Mouse (Mus musculus): Measurements from ENCODE around the gene Phf10.
"Not testable (repeated sequence)": the region's sequence is repeated elsewhere in the genome, so short reads cannot be mapped to it uniquely, and the experiment has no call there.

DNA sequence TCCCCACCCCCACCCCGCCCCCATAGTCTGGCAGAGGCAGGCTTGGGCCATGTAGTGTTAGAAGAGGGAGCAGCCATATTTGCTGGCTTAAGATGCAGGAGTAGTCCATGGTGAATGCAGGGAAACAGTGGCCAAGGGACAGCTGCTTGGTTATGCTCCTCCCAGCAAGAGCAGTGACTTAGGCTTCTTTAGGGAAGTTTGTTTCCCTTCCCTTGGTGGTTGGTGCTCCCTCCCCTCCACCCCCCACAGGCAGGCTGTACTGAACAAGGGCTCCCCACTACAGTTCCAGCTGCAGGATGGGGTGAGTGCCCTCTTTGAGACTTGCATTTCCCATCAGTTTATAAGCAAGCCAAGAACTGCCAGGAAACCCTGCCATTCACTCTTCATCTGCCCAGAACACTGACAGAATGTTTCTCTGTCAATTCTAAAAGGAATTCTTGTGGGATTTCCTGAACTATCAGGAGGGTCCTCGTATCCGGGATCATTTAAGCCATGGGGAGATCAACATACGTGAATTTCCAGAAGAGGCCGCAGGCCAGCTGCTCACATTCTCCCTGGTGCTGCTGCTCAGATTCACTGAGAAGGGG, 29.1 kb upstream of the Phf10 start:
- TF ChIP-seq POLR2A (IDR thresholded peaks at IDR 0.05; ENCODE audit: extremely low read depth, insufficient read depth, low read length); CTCF (IDR thresholded peaks at IDR 0.05; ENCODE audit: low read depth, low read length): not testable (repeated sequence)
